Mouse (Mus musculus) adrenal gland, postnatal 36 days (tissue): ENCODE results near the gene Sod2. TPM values are rescaled to one million over a fixed set of nuclear protein-coding genes. Genes with fewer than 3 reads are reported as not detected.
"Not testable (repeated sequence)": the region's sequence is repeated elsewhere in the genome, so short reads cannot be mapped to it uniquely, and the experiment has no call there.

Experiments used
- DNase-seq, 2 experiments: peaks; one replicate each; pipeline ENCODE4 v3.0.0; 2021; ENCODE audit warnings: mixed read lengths in 1 of 2
- long read RNA-seq, 2 experiments: library from polyadenylated mRNA; stranded (forward); transcript quantifications; one replicate each; pipeline ENCODE4 v2.0.0; 2021; ENCODE audit warnings: borderline sequencing depth in 2 of 2
- total RNA-seq, 2 experiments: library from RNA; stranded (reverse); gene quantifications; 2 replicates each; pipeline ENCODE4 v1.2.3; 2021

Gene Sod2
- 100 to 1,000 TPM; 383 to 457 TPM for total RNA-seq
- long read RNA-seq, experiment 1, full-length matches to known transcripts, result 394 of 446 reads
- long read RNA-seq, experiment 1, partial matches to known transcripts, result 37 of 446 reads
- long read RNA-seq, experiment 1, other reads (novel, unspliced or antisense), result 15 of 446 reads
- long read RNA-seq, experiment 2, full-length matches to known transcripts, result 167 of 190 reads
- long read RNA-seq, experiment 2, partial matches to known transcripts, result 21 of 190 reads
- long read RNA-seq, experiment 2, other reads (novel, unspliced or antisense), result 2 of 190 reads

DNA sequence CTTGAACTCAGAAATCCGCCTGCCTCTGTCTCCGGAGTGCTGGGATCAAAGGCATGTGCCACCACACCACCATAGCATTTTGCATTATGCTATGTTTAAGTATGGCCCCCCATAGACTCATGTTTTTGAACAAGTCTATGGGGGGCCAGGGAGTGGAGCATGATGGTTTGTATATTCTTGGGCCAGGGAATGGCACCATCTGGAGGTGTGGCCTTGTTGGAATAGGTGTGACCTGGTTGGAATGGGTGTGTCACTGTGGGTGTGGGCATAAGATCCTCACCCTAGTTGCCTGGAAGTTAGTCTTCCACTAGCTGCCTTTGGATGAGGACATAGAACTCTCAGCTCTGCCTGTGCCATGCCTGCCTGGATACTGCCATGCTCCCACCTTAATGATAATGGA, at the start of gene Sod2:
TSS of gene Sod2 (plus strand) at position 301 of the 400 bp plus-strand sequence.
- DNase-seq, result not testable (repeated sequence)

DNA sequence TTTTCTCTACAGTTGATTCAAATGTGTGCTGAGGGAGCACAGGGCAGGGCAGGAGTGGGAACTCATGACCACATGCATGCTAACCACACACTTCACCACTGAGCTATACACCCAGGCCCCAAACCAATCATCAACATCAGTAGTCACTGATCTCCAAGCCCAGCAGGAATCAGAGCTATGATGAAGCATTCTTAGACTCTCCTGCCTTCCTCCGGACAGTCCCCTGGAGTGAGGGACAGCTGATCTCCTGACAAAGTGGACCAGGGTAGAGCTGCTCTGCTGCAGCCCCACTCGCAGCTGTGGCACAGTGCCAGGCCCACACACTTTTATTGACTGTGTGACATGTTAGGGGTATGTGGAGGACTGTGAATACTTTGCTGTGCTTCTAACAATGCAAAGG, 47.3 kb upstream of the Sod2 start:
- not testable (repeated sequence) for DNase-seq

DNA sequence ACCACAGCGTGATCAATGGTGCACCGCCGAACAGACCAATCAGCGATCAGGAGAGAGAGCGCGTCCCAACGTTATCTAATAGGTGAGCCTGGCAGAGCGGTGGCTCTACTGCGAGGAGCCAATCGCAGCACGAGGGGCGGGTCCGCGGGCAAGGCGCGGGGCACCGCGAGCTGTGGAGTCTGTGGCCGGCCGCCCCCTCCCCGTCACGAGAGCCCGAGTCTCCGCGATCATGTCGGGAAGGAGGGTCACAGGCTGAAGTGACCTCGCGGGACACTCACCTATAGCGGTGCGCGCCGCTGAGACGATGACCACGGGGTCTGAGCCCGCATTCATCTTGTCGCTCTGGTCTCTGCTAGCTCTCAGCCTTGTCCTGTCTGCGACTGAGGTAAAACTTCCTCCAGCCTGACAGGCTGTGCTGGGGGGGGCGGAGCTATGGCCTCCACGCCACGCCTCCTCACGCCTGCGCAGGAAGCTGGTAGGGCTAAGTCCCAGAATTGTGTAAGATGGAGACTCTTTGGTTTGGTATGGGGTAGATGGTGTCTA, 46.2 kb upstream of the Sod2 start, which contains the start of gene Acat2:
TSS of gene Acat2 (minus strand) at position 417 of the 543 bp plus-strand sequence.
- DNase-seq, result peak; percentile 95 to 97

DNA sequence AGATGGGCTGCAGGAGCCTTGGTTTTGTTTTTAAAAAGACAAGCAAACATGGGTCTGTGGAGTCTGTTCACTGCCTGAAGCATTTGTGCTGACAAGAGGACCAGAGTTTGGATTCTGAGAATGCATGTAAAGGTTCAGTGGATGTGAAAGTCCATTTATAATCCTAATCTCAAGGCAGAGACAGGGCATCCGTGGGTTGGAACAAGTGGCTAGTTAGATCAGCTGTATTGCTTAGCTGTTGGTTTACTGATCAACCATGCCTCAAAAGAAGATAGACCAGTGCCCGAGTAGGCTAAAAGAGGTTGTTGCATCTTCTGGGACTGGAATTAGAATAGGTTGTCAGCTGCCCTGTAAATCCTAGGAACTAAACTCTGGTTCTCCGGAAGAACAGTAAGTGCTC, 43.2 kb upstream of the Sod2 start:
- no peak for DNase-seq

DNA sequence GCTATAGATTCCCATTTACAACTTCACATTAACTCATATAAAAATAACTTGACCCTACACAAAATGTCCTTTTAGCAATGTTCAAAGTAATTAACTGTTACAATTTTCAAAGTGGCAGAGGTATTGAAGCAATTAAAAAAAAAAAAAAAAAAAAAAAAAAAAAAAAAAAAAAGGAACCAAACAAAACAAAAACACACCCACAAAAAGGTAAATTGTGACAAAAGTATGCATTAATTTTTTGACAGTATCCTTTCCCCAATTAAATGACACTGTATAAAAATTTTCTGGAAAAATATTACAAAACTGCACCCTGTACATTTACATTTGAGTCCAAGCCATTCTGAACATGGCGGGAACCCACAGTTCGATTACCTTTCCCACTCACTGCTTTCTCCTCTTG, 39.5 kb upstream of the Sod2 start:
- DNase-seq, result no peak

DNA sequence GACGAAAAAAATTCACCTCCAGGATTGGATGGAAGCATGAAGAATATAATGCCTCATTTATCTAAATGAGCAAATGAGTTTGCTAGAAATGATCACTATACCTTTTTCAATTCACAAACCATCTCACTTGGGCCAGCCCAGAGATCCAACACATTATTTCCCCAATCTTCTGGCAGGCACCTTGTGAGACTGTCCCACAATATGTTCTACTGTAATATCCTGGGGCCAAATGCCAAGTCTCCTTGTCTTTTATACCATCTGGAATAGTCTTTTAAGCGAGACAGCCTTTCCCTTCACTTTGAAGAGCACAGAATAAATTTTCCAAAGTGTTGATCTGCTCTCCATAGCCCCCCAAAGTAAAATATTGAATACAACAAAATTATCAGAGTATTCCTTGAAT, 32.8 kb upstream of the Sod2 start:
- DNase-seq, result no peak

DNA sequence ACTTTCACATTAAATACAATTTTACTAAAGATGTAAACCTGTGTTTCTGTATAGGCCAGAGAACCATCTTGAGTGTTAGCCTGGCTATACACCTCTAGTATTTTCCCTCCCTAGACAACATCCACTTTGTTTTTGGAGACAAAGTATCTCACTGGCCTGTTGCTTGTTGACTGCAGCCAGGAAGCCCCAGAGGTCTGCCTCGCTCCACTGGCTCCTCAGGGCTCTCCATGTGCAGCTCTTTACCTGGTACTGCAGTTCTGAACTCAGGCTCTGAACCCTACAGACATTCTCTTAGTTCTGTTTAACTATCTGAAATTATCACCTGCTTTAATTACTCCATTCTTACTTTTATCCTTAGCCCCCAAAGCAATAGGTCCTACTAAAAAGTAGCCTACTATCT, 28.1 kb upstream of the Sod2 start:
- DNase-seq, result no peak

DNA sequence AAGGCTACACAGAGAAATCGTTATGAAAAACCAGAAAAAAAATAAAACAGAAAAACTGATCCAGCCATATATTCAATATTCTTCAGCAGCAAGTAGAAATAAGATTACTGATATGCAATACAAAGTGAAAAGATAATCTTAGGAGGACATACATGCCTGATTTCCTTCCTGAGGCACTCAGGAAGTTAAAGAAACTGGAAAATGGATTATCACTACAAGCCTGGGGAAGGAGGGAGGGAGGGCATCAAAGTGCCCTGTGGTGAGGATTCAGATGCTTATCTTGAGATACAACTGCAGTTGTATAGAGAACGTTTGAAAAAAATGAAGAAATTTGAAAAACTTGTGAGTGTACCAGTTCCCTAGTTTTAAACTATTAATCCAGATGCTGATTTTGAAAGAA, 22.7 kb upstream of the Sod2 start:
- DNase-seq, result no peak

DNA sequence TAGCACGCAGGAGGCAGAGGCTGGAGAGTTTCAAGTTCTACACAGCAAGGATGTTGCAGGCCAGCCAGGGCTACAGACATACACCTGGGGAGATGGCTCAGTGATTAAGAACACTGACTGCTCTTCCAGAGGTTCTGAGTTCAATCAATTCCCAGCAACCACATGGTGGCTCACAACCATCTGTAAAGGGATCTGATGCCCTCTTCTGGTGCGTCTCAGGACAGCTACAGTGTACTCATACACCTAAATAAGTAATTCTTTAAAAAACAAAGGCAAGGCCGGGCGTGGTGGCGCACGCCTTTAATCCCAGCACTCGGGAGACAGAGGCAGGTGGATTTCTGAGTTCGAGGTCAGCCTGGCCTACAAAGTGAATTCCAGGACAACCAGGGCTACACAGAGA, 18.6 kb upstream of the Sod2 start:
- peak in 1 of 2 experiments; percentile 16 for DNase-seq

DNA sequence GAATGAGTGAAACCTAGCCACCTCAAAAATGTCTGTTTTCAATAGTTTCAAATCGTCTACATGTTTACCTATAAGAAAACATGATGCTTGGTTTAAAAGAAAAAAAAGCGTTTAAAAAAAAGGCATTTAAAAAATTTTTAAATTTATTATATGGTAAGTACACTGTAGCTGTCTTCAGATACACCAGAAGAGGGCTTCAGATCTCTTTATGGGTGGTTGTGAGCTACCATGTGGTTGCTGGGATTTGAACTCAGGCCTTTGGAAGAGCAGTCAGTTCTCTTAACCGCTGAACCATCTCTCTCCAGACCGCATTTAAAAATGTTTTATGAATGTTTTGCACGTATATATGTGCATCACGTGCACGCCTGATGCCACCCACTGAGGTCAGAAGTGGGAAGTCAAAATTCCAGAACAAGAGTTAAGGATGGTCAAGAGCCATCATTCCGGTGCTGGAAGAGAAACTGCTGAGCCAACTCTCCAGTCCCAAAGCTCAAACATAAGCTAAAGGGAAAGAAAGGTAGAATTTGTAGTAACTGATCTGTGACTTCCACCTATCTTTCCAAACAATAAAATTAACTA, 16.0 kb upstream of the Sod2 start:
- DNase-seq, result no peak

DNA sequence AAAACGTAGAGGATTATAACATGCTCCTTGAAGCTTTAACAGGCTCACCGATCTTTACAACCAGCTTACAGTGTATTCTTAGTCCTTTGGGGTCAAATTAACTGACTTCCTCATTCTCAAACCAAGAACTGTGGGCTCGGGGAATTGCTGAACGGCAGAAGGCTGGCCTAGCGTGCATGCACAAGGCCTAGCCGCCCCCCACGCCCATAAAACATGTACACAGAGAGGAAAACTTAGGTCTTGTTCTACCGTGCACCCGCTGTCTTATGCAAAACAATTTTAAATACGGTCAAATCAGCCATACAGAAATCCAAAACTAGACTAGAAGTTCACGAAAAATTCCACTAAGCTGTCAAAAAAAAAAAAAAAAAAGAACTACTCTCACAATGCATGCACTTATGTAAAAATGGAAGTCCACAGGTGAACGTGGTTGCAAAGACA, 15.4 kb upstream of the Sod2 start:
- DNase-seq, result peak in 1 of 2 experiments; percentile 17

DNA sequence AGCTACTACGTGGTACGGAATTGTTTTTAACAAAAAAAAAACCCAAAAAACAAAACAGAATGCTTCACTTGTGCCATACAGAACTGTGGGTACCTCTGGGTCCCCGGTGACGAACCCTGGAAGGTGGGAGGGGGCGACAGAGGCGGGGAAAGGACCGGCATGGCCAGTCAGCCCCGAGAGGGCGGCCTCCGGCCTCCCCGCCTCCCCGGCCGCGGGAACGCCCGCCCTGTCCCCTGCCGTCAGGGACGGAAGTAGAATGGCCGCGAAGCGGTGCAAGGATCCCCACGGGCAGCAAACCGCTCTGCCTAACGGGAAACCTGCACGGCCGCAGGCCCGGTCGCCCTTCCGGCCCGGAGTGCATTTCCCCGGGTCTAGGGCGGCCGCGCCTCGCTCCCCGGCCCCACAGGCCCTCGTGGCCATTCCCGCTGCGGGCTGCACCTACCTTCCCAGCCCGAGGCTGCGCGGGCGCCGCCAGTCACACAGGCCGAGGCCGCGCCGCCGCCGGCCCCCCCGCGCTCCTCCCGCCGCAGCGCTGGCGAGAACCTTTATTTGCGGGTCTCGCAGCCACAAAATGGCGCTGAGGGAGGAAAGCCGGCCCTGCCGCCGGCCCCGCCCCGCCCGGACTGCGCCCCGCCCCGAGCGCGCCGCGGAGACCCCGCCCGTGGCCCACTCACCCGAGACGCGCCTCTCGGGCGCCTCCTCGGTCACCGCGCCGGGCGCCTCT, 14.8 kb upstream of the Sod2 start:
- peak; percentile 94 to 95 for DNase-seq

DNA sequence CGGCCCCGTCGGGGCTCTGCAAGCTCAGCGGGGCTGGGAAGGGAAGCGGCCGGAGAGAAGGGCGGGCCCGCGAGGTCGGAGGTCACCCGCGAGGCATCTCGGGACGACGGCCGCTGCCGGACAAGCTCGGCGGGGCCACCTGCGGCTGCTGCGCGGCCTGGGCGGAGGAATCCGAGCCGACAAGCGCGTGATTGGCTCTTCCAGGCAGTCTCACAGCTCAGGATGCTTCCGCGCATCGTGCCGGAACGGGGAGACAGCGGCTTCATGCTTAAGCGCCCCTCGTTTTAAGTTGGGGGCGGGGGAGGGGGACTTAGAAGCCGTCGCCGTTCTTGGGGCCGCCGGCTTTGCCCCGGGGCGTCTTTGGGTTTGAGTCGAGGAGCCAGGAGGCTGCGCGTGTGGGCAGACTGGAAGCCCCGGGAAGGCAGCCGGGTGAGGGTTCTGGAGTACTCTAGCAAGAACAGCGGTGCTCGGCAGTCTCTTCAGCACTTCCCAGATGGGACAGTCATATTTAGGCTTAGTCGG, 14.1 kb upstream of the Sod2 start:
- peak; percentile 97 to 98 for DNase-seq

DNA sequence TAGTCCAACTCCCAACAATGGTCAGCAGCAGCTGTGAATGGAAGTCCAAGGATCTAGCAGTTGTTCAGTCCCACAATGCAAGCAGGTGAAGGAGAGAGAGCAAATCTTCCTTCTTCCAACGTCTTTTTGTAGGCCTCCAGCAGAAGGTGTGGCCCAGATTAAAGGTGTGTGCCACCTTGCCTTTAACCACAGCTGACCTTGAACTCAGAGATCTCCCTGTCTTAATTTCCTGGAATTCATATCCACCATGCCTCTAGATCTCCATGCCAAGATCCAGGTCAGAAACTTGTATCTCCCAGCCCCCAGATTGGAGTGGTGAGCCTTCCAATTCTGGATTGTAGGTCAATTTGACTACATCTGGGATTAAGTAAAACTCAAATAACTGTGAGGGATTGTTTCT, 12.6 kb upstream of the Sod2 start, which contains the start of gene Wtap:
TSS of gene Wtap (minus strand) at position 101 of the 400 bp plus-strand sequence.
- no peak for DNase-seq

DNA sequence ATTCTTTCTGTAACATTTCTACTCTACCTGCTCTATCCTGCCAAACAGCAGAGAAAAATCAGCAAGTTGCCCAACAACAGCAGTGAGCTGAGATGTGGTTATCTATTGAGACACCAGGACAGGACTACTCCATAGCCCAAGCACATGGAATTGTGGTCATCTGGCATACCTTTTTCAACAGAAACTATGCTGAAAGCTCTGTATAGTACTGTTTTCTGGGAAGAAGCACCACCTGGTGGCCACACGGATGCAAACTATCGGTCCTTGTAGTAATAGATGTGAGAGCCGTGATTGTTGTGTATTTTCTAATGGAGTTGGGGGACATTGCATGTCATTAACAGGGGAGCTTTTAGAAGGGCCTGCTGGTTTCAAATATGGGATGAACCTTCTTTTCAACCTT, 10.3 kb upstream of the Sod2 start:
- peak; percentile 61 to 74 for DNase-seq

DNA sequence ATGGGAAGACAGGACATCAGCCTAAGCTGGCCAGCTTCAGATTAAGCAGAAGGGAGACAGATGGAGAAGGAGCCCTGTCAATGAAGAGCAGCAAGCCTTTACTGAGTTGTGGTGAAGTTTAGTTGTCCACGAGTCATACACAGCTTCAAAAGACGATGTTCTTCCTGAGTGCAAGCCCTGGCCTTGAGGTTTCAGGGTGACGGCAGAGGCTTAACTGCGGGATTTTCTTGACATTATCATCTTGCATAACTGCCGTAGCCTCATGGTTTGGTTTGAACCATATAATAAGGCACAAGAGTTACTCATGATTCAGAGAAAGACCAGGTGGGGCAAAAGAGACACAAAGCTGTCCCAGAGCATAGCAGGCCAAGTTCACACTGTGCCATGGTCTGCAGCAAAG, 8.8 kb upstream of the Sod2 start:
- peak in 1 of 2 experiments; percentile 20 for DNase-seq

DNA sequence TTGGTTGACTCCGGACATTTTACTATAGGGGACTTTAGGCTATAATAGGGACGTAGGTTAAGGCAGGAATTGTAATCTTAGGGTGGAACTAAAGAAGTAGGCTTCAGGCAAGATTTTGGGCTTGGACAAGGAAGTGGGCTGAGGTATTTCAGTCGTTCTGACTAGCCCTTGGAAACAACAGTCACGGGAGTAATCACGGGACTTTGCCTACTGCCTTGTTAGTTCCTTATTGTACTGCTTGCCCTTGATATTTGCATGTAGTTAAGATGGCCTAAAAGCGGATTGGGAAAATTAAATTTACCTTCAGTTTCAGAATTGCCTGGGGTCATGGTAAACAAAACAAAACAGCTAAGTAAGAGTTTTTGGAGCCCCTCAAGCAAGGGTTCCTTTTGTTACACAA, 7.6 kb upstream of the Sod2 start:
- no peak for DNase-seq

DNA sequence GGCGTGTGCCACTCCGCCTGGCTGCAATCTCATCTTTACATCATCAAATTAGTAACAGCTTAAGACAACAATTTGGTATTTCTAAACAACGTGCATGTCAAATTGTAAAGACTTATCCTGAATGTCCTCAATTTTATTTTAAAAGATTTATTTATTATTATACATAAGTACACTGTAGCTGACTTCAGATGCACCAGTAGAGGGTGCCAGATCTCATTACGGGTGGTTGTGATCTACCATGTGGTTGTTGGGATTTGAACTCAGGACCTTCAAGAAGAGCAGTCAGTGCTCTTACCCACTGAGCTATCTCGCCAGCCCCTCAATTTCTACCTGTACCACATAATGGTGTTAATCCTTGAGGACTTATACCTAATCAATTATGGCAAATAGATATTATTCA, 4.4 kb upstream of the Sod2 start:
- not testable (repeated sequence) for DNase-seq

DNA sequence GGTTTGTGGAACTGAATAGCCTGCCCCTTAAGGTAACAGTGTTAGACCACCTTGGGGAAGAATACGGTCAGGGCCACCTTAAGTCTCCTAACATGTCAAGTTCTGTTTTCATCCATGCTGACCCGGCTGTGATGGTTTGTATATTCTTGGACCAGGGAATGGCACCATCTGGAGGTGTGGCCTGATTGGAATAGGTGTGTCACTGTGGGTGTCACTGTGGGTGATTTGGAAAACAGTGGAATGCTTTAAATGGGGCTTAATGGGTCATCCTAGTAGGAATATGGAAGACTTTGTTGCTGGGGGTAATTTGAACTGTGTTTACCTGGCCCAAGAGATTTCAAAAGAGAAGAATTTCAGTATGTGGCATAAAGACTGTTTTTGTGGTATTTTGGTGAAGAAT, 2.2 kb upstream of the Sod2 start:
- DNase-seq, result not testable (repeated sequence)

DNA sequence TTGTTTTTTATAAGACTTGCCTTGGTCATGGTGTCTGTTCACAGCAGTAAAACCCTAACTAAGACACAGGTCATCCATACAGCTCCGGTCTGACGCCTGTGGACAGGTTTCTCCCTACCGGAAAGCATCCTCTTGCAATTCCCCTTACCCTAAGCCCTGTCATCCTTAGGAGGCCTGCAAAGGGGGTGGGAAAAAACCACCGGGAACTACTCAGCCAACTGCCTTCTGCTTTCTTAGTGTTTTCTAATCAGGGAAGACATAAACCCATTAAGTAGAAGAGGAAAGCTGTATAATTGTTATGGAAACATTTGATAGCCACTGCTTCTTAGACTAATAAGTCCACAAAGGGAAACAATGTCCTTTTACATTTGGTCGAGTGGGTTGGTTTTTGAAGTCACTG, 338 bp downstream of the Sod2 start:
- no peak for DNase-seq

DNA sequence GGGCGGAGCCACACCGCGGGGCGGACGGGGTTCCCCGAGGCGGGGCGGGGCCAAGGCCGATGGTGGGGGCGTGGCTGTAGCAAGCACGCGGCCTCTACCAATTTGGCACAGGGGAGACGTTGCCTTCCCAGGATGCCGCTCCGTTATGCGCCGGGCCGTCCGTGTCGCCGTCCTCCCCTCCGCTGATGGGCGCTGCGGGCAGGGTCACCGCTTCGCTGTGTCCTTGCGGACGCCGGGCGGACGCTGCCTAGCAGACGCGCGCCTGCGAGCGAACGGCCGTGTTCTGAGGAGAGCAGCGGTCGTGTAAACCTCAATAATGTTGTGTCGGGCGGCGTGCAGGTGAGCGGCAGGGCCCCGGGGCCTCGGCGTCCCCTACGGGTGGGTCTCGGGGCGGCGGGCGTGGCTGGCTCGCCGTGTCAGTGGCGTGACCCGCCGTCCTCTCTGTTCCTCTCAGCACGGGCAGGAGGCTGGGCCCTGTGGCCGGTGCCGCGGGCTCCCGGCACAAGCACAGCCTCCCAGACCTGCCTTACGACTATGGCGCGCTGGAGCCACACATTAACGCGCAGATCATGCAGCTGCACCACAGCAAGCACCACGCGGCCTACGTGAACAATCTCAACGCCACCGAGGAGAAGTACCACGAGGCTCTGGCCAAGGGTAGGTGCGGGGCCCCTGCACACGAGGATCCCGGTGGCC, 1.2 kb downstream of the Sod2 start:
- peak; percentile 100 for DNase-seq

DNA sequence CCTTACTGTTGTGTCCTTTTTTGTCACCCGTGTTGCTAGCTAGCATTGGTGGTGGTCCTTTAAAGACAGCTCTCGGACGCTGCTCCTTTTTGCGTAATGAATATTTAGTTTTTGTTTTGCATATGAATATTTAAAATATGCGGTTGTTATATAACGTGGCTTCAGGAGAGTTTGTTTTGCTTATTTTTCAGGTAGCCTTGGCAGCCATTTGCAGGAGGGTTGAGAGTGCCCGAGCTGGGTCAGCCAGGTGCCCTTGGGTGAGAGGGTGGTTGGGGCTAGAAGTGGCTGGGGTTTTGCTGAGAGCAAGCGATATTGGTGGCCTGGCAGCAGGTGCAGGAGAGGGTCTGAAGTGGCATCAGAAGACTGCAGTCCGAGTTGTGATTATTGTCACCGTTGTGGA, 1.9 kb downstream of the Sod2 start:
- DNase-seq, result peak; percentile 22 to 43
